Mouse (Mus musculus) brain, embryonic 14.5 days (tissue): Measurements from ENCODE around the gene H1f0. TPM values are rescaled to one million over a fixed set of nuclear protein-coding genes. Genes with fewer than 3 reads are reported as not detected.

ENCODE experiments used
- DNase-seq: peaks from one replicate; pipeline ENCODE4 v3.0.0-alpha.2; 2011; ENCODE audit warnings: low read depth
- CTCF ChIP-seq: fragments of 200-500 bp; IDR thresholded peaks from 2 replicates; pipeline ENCODE4 v1.5.1; 2012; ENCODE audit warnings: inconsistent platforms, mild to moderate bottlenecking, moderate library complexity, borderline replicate concordance; ENCODE audit not compliant: insufficient read depth, insufficient read length; ENCODE audit errors: extremely low read depth
- POLR2A ChIP-seq: fragments of 200-500 bp; IDR thresholded peaks from 2 replicates; pipeline ENCODE4 v1.6.1; 2012; ENCODE audit warnings: mild to moderate bottlenecking, inconsistent platforms, borderline replicate concordance; ENCODE audit not compliant: poor library complexity, insufficient read depth, insufficient read length, severe bottlenecking; ENCODE audit errors: extremely low read depth
- polyA plus RNA-seq: library from polyadenylated mRNA; depleted of rRNA; stranded (reverse); fragments of >200 nt; gene quantifications from 2 replicates; pipeline ENCODE4 v1.2.3, GENCODE M21; 2012; rRNA removed

H1f0 gene
- polyA plus RNA-seq = 198 and 310 TPM in 2 replicates

GRCm38 (mm10) chr15:79028237-79028738 lies at the start of gene H1f0:
H1f0 (plus strand) TSS chr15:79028450.
- TF ChIP-seq POLR2A (peak; percentile 91), CTCF (no peak)
- peak; percentile 96 for DNase-seq

DNA sequence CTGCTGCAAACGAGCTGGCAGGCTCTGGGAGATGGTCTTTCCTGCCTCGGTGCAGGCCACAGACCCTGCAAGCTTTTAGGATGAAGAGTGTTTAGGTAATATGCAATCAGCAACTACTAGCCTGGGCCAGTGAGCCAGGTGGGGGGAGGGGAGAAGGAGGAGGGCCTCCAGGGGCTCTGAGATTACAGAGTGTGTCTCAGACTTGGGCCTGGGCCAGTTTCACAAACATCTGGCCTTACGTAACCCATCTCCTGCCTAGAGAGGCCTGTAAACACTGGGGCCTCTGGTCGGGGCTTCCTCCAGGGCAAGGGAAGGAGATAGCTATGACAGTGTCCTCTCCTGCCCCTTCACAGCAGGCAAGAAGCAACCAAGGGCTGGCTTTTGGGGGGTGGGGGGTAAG lies 49.4 kb upstream of the H1f0 start:
- no peak for TF ChIP-seq CTCF
- no peak for TF ChIP-seq POLR2A
- peak; percentile 47 for DNase-seq

DNA sequence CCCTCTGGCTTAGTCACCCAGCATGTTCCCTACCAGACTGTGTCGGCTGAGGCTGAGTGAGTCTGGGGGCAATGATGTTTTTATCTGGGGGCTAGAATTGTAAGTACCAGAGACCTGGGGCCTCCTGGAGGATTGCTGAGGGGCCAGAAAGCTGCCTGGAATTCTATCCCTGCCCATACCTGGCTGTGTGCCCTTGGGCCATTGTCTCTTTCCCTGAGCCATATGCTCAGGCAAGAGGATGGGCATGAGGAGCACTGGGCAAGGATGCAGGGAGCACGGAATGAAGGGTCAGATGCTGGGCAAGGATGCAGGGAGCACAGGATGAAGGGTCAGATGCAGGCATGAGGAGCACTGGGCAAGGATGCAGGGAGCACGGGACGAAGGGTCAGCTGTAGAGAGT lies 48.2 kb upstream of the H1f0 start:
- DNase-seq = peak; percentile 13
- TF ChIP-seq CTCF = no peak
- TF ChIP-seq POLR2A = no peak

GRCm38 (mm10) chr15:78982658-78983435 lies 45.4 kb upstream of the H1f0 start:
- peak; percentile 95 for DNase-seq
- TF ChIP-seq POLR2A (0 out of 2 replicates have a peak, but pooled peaks have one; percentile 29), CTCF (no peak)

DNA sequence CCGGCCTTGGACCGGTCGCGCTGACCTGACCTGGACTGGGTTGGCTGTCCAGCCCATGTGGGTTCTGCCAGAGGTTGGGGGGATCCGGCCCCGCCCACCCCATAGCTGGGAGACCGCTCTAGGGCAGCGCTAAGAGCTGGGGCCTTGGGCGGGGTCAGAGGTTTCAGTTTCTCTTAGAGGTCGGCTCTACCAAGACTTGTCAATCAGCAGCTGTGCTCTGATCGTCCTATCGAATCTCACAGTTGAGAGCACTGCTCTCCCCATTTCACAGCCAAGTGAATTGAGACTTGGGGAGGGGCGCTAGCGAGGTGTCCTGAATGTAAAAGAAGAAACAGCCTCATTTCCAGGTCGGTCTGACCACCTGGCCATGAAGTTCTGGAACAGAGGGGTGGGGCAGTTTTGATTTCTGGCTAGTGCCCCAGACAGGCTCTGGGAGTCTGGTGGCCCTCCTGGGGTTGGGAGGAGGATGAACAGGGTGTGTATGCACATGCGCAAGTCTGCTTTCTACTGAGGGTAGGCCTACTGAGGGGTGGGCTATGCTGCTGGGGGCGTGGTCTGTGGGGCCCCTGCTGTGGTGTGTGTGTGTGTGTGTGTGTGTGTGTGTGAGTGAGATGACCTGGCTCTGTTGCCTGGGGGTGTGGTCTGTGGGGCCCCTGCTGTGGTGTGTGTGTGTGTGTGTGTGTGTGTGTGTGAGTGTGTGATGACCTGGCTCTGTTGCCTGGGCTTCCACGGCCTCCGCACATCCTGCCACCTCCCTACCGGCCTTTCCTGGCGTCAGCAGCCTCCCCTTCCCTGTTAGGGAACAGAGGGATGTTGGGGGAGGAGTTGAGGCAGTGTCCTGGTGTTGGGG lies 44.6 kb upstream of the H1f0 start:
- DNase-seq = peak; percentile 53
- TF ChIP-seq CTCF (no peak), POLR2A (no peak)

- no peak for TF ChIP-seq CTCF
- TF ChIP-seq POLR2A = no peak
- no peak for DNase-seq
Measured at GRCm38 (mm10) chr15:78984286-78984778, 43.9 kb upstream of the H1f0 start.

DNA sequence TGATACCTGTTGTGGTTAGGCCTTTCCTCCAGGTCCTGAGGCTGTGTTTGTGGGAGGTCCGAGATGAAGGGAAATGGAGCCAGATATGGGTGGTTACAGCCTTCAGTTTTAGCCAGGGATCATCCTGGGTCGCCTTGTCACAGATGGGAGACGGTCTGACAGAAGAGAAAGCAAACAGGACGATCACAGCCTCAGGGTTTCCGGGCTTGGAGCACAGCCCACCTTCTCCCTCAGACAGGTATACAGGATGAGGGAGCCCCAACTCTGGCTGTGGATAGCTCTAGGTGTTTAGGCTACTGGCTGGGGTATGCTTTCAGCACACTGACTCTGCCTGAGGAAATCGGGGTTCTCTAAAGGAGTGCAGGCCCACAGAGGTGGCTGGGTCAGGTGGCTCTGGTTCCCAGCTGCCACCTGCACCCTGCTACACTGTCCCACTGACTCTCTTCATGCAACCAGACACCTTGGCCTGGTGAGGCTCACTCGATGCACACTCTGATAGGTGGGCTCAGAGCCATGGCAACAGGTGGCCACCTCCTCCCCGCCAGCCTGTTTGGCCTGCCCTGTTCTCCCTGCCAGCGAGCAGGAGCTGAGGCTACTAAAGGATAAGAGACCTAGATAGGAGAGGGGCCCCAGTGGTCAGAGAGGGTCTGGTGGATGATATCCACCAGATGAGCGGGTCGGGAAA lies 41.6 kb upstream of the H1f0 start:
- no peak for TF ChIP-seq CTCF
- TF ChIP-seq POLR2A = no peak
- DNase-seq = no peak

- TF ChIP-seq POLR2A (no peak), CTCF (no peak)
- DNase-seq = peak; percentile 94
Measured at GRCm38 (mm10) chr15:78988499-78988971, 39.7 kb upstream of the H1f0 start.

DNA sequence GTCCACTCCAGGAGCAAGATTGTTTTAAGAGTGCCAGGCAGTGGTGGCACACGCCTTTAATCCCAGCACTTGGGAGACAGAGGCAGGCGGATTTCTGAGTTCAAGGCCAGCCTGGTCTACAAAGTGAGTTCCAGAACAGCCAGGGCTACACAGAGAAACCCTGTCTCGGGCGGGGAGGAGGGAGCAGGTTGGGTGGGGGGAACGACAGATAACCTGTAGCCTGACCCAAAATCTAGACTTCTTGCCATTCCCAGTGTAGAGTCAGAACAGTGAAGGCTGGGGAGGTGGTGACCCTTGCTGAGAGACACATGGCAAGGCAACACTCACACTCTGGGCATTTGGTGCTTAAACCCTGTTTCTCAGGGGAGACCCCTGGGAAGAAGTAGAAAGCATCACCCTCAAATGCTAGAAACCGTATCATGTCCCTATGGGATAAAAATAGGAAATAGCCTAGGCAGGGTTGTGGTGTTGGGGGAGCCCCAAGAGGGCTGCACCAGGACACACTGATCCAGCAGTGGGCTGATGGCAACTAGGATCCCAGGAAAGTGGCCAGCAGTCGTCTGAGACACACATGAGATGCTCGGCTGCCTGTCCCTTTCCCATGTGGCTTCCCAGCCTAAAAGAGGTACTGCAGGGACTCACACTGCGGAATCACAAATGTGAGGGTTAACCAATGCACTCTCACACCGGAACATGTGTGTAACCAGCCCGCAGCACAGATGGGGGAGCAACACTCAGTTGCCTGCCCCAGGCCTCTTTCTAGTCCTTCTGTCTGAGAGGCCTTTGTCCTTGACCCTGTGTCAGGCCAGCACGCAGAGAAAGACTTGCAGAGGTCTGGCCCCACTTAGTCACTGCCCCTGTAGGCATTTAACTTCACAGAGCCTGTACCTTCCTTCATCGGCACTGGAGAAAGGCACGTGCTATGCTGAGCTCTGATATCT lies 38.8 kb upstream of the H1f0 start:
- no peak for DNase-seq
- no peak for TF ChIP-seq POLR2A

DNA sequence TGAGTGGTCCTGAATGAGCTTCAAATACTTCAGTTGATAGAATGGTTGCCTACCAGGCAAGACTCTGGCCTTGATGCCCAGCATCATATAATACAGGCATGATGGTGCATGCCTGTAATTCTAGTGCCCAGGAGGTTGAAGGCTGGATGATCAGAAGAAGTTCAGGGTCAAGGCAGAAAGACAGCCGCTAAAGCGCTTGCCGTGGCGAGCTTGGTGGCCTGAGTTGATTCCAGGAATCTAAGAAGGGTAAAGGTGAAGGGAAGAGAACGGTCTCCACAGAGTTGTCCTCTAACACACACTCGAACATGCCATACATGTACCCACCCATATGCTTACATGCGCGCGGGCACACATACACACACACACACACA lies 38.2 kb upstream of the H1f0 start:
- no peak for DNase-seq

More for the DNA sequence above, 38.2 kb upstream of the H1f0 start:
- TF ChIP-seq POLR2A (no peak), CTCF (no peak)
